In the genomic region with DNA sequence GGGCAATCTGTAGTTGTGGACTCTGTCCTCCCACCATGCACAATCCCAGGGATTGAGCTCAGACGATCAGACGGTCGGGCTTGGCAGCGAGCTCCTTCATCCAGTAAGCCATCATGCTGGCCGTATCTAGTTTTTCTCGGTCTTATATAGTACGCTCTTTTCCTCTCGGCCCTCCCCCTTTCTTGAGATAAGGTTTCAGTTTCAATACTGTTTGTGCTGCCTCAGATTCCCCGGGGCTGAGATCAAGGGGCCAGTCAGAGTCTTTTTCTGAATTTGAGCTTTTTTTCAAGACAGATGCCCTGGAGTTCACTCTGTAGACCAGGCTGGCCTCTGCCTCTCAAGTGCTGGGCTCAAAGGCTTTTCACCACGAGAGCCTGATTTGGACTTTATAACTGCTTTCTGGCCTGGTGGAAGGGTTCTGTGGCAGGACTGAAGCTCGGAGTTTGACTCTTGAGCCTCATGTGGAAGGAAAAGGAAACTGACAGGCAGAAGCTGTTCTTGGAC, we compare ENCODE assay signal across 8 mouse cellular contexts. TPM values are rescaled to one million over a fixed set of nuclear protein-coding genes. Genes with fewer than 3 reads are reported as not detected.
DNase-seq lines count a peak whose midpoint lies in the region; ATAC-seq and TF ChIP-seq lines count a peak whose summit lies in the region.

No protein-coding gene starts in this region.

- H3K9me3 ChIP-seq in forebrain, embryonic 10.5 days, result no peaks in the 10 kb centered on the region
- H3K9me3 ChIP-seq in forebrain, embryonic 15.5 days, result no peaks in the 10 kb centered on the region
- no peaks in the 10 kb centered on the region for H3K9me3 ChIP-seq in embryonic facial prominence, embryonic 12.5 days
- H3K9me3 ChIP-seq in liver, postnatal 0 days (ENCODE audit: low read length), result no peaks in the 10 kb centered on the region
- no peaks in the 10 kb centered on the region for H3K9me3 ChIP-seq in stomach, embryonic 15.5 days

- no peak overlapping the region for H3K4me3 ChIP-seq in forebrain, embryonic 10.5 days
- no peak overlapping the region for H3K4me3 ChIP-seq in forebrain, embryonic 15.5 days
- no peak overlapping the region for H3K4me3 ChIP-seq in embryonic facial prominence, embryonic 12.5 days
- peak overlapping the region; percentile 35 for H3K4me3 ChIP-seq in liver, postnatal 0 days (ENCODE audit: low read depth, low read length)
- H3K4me3 ChIP-seq in stomach, embryonic 15.5 days (replicated peaks), result 0 out of 2 replicates have a peak overlapping the region, but pooled peaks have one; percentile 5

- DNase-seq in forebrain, embryonic 10.5 days (ENCODE audit: extremely low spot score, low spot score), result no peak
- peak; percentile 94 for DNase-seq in induced T-regulatory cell, adult 2 months (ENCODE audit: low read depth)
- peak; percentile 64 for DNase-seq in liver, postnatal 0 days
- DNase-seq in left cerebral cortex, adult 18-20 months (ENCODE audit: low spot score in 2 of 2), result no peak
- DNase-seq in right cerebral cortex, postnatal 4 days, result no peak

- peak; percentile 18; the same call in 1 of the 2 replicates for TF ChIP-seq EP300 in liver, postnatal 0 days (IDR thresholded peaks at IDR 0.05; ENCODE audit: low read depth)

- no peak overlapping the region for H3K4me2 ChIP-seq in forebrain, embryonic 15.5 days (replicated peaks)
- H3K4me2 ChIP-seq in embryonic facial prominence, embryonic 12.5 days (replicated peaks), result 0 out of 2 replicates have a peak overlapping the region, but pooled peaks have one; percentile 14
- peak overlapping the region; percentile 68 for H3K4me2 ChIP-seq in liver, postnatal 0 days (ENCODE audit: low read depth, low read length)
- peak overlapping the region; percentile 32 for H3K4me2 ChIP-seq in stomach, embryonic 15.5 days

- H3K27ac ChIP-seq in forebrain, embryonic 10.5 days, result peak overlapping the region; percentile 6; the same call in 1 of the 2 replicates
- H3K27ac ChIP-seq in forebrain, embryonic 15.5 days (replicated peaks), result no peak overlapping the region
- peak overlapping the region; percentile 81 for H3K27ac ChIP-seq in embryonic facial prominence, embryonic 12.5 days
- H3K27ac ChIP-seq in liver, postnatal 0 days (ENCODE audit: low read depth), result peak overlapping the region; percentile 90
- peak overlapping the region; percentile 89 for H3K27ac ChIP-seq in stomach, embryonic 15.5 days

- WGBS in forebrain, embryonic 10.5 days, result 64% methylated on average over 11 of the region's 11 CpGs
- WGBS in forebrain, embryonic 15.5 days, result 73% methylated on average over 11 of the region's 11 CpGs
- 19% methylated on average over 11 of the region's 11 CpGs for WGBS in embryonic facial prominence, embryonic 12.5 days
- 4% methylated on average over 11 of the region's 11 CpGs for WGBS in liver, postnatal 0 days (ENCODE audit: insufficient replicate concordance)
- WGBS in stomach, embryonic 15.5 days, result 31% methylated on average over 11 of the region's 11 CpGs

- no peaks in the 10 kb centered on the region for H3K27me3 ChIP-seq in forebrain, embryonic 10.5 days (ENCODE audit: poor library complexity, severe bottlenecking)
- no peaks in the 10 kb centered on the region for H3K27me3 ChIP-seq in forebrain, embryonic 15.5 days
- no peaks in the 10 kb centered on the region for H3K27me3 ChIP-seq in embryonic facial prominence, embryonic 12.5 days
- H3K27me3 ChIP-seq in liver, postnatal 0 days (ENCODE audit: insufficient read depth, low read length), result no peaks in the 10 kb centered on the region
- H3K27me3 ChIP-seq in stomach, embryonic 15.5 days (replicated peaks), result no peaks in the 10 kb centered on the region

- no peak overlapping the region for H3K9ac ChIP-seq in forebrain, embryonic 15.5 days (replicated peaks)
- no peak overlapping the region for H3K9ac ChIP-seq in embryonic facial prominence, embryonic 12.5 days
- peak overlapping the region; percentile 53 for H3K9ac ChIP-seq in liver, postnatal 0 days (replicated peaks)
- H3K9ac ChIP-seq in stomach, embryonic 15.5 days, result no peak overlapping the region; the same call in 1 of the 2 replicates

- no peak for TF ChIP-seq CTCF in liver, postnatal 0 days (IDR thresholded peaks at IDR 0.05; ENCODE audit: low read depth)

- H3K4me1 ChIP-seq in forebrain, embryonic 10.5 days, result peaks cover 52% of the 10 kb centered on the region
- peaks cover 6% of the 10 kb centered on the region; the same call in 1 of the 2 replicates for H3K4me1 ChIP-seq in forebrain, embryonic 15.5 days
- peaks cover 32% of the 10 kb centered on the region for H3K4me1 ChIP-seq in embryonic facial prominence, embryonic 12.5 days
- H3K4me1 ChIP-seq in liver, postnatal 0 days (ENCODE audit: insufficient read depth), result peaks cover 53% of the 10 kb centered on the region
- peaks cover 30% of the 10 kb centered on the region for H3K4me1 ChIP-seq in stomach, embryonic 15.5 days

- ATAC-seq in forebrain, embryonic 15.5 days (replicated peaks), result no peak
- ATAC-seq in embryonic facial prominence, embryonic 12.5 days (ENCODE audit: insufficient number of reproducible peaks, insufficient read depth, low FRiP score, low TSS enrichment), result no peak
- peak; percentile 34 for ATAC-seq in liver, postnatal 0 days
- peak; percentile 32; the same call in 1 of the 2 replicates for ATAC-seq in stomach, embryonic 15.5 days (ENCODE audit: insufficient read depth, low FRiP score, low read depth)

- H3K36me3 ChIP-seq in forebrain, embryonic 10.5 days (replicated peaks), result no peaks in the 10 kb centered on the region; the same call in 1 of the 2 replicates
- H3K36me3 ChIP-seq in forebrain, embryonic 15.5 days, result peaks cover 6% of the 10 kb centered on the region; the same call in 1 of the 2 replicates
- no peaks in the 10 kb centered on the region for H3K36me3 ChIP-seq in embryonic facial prominence, embryonic 12.5 days
- H3K36me3 ChIP-seq in liver, postnatal 0 days (replicated peaks; ENCODE audit: insufficient read depth, low read length), result no peaks in the 10 kb centered on the region
- H3K36me3 ChIP-seq in stomach, embryonic 15.5 days, result no peaks in the 10 kb centered on the region

RNA-seq across cellular contexts. Expression of a gene that starts 36.5 kb away (rescaled TPM):
- 14.1 and 14.2 TPM in 2 replicates for polyA plus RNA-seq in forebrain, embryonic 10.5 days (2016; fragmentation: Nextera tagmentation; extraction: Ambion mirVana)
- polyA plus RNA-seq in forebrain, embryonic 15.5 days (2015; fragmentation: Nextera tagmentation; extraction: Ambion mirVana), result 8.8 and 8.9 TPM in 2 replicates
- polyA plus RNA-seq in embryonic facial prominence, embryonic 12.5 days (2016; fragmentation: Nextera tagmentation; extraction: Ambion mirVana), result 11.2 and 14.0 TPM in 2 replicates
- polyA plus RNA-seq in liver, postnatal 0 days (2015; fragmentation: Nextera tagmentation; extraction: Ambion mirVana), result 4.3 and 4.4 TPM in 2 replicates
- 11.9 and 12.9 TPM in 2 replicates for polyA plus RNA-seq in stomach, embryonic 15.5 days (2015; fragmentation: Nextera tagmentation; extraction: Ambion mirVana)
- 1 to 10 TPM; 4.8 to 5.0 TPM for total RNA-seq in left cerebral cortex, adult 18-20 months (2021)

RNA-seq across cellular contexts. Expression of a gene that starts 36.7 kb away (rescaled TPM):
- 63.7 and 66.0 TPM in 2 replicates for polyA plus RNA-seq in forebrain, embryonic 10.5 days (2016; fragmentation: Nextera tagmentation; extraction: Ambion mirVana)
- polyA plus RNA-seq in forebrain, embryonic 15.5 days (2015; fragmentation: Nextera tagmentation; extraction: Ambion mirVana), result 63.1 and 63.8 TPM in 2 replicates
- 72.7 and 74.9 TPM in 2 replicates for polyA plus RNA-seq in embryonic facial prominence, embryonic 12.5 days (2016; fragmentation: Nextera tagmentation; extraction: Ambion mirVana)
- polyA plus RNA-seq in liver, postnatal 0 days (2015; fragmentation: Nextera tagmentation; extraction: Ambion mirVana), result 20.6 and 23.6 TPM in 2 replicates
- 53.7 and 62.2 TPM in 2 replicates for polyA plus RNA-seq in stomach, embryonic 15.5 days (2015; fragmentation: Nextera tagmentation; extraction: Ambion mirVana)
- 10 to 100 TPM; 35.5 to 36.7 TPM for total RNA-seq in left cerebral cortex, adult 18-20 months (2021)

Comparison
In these comparisons a context has a peak if more than half of its experiments do, and no peak if none do; other contexts are left out.
1. DNase-seq: peak in induced T-regulatory cell, adult 2 months (single experiment) and liver, postnatal 0 days (single experiment); none in forebrain, embryonic 10.5 days (single experiment), left cerebral cortex, adult 18-20 months (0 of 2) and right cerebral cortex, postnatal 4 days (single experiment).
2. H3K4me3 ChIP-seq: peak in liver, postnatal 0 days (single experiment) and stomach, embryonic 15.5 days (single experiment); none in forebrain, embryonic 10.5 days (single experiment), forebrain, embryonic 15.5 days (single experiment) and embryonic facial prominence, embryonic 12.5 days (single experiment).
3. ATAC-seq: peak in liver, postnatal 0 days (single experiment) and stomach, embryonic 15.5 days (single experiment); none in forebrain, embryonic 15.5 days (single experiment) and embryonic facial prominence, embryonic 12.5 days (single experiment).